Mouse (Mus musculus) gonadal fat pad, adult 2 months (tissue): Measurements from ENCODE around the gene Olfr698. TPM values are rescaled to one million over a fixed set of nuclear protein-coding genes. Genes with fewer than 3 reads are reported as not detected.
"Not testable (repeated sequence)": the region's sequence is repeated elsewhere in the genome, so short reads cannot be mapped to it uniquely, and the experiment has no call there.

ENCODE experiments used
- DNase-seq: peaks from one replicate; pipeline ENCODE4 v3.0.0-alpha.2; 2012; ENCODE audit warnings: low read depth
- polyA plus RNA-seq: library from polyadenylated mRNA; depleted of rRNA; stranded (reverse); fragments of >200 nt; gene quantifications from 2 replicates; pipeline ENCODE4 v1.2.3, GENCODE M21; 2012; rRNA removed

Olfr698 gene
- not detected in 2 replicates for polyA plus RNA-seq

GRCm38 (mm10) chr7:106755297-106755696, at the start of gene Olfr698:
Gene Olfr698, minus strand, starts transcription at chr7:106755397.
- no peak for DNase-seq

- DNase-seq, result no peak
Observed at GRCm38 (mm10) chr7:106793098-106793497, 37.9 kb upstream of the Olfr698 start, which contains the start of gene Olfr699. Gene Olfr699, minus strand, starts transcription at chr7:106793198.

GRCm38 (mm10) chr7:106788330-106788729, 33.1 kb upstream of the Olfr698 start:
- DNase-seq, result no peak

GRCm38 (mm10) chr7:106761008-106761407, 5.8 kb upstream of the Olfr698 start:
- DNase-seq, result not testable (repeated sequence)

GRCm38 (mm10) chr7:106758800-106759199, 3.6 kb upstream of the Olfr698 start:
- DNase-seq, result no peak

GRCm38 (mm10) chr7:106745811-106746210, 9.4 kb downstream of the Olfr698 start:
- no peak for DNase-seq

GRCm38 (mm10) chr7:106742343-106742742, 12.9 kb downstream of the Olfr698 start, which contains the start of gene Olfr697:
Gene Olfr697, minus strand, starts transcription at chr7:106742443.
- no peak for DNase-seq

GRCm38 (mm10) chr7:106737028-106737427, 18.2 kb downstream of the Olfr698 start:
- DNase-seq, result no peak

- no peak for DNase-seq
Observed at GRCm38 (mm10) chr7:106733717-106734116, 21.5 kb downstream of the Olfr698 start.

- not testable (repeated sequence) for DNase-seq
Observed at GRCm38 (mm10) chr7:106725654-106726053, 29.5 kb downstream of the Olfr698 start.

- DNase-seq, result no peak
Observed at GRCm38 (mm10) chr7:106716296-106716695, 38.9 kb downstream of the Olfr698 start, which contains the start of gene Olfr695. Gene Olfr695, minus strand, starts transcription at chr7:106716396.

GRCm38 (mm10) chr7:106711463-106711862, 43.7 kb downstream of the Olfr698 start:
- no peak for DNase-seq

- not testable (repeated sequence) for DNase-seq
Observed at GRCm38 (mm10) chr7:106707705-106708104, 47.5 kb downstream of the Olfr698 start.

Other genes with a start within 250 kb of the Olfr698 start
- gene Olfr693, start 74.8 kb downstream of the Olfr698 start, polyA plus RNA-seq, result not detected in 2 replicates
- gene Olfr694, start 63.6 kb downstream of the Olfr698 start, polyA plus RNA-seq, result not detected in 2 replicates
- not detected in 2 replicates for gene Olfr695, start 39.0 kb downstream of the Olfr698 start, polyA plus RNA-seq
- not detected in 2 replicates for gene Olfr697, start 13.0 kb downstream of the Olfr698 start, polyA plus RNA-seq
- gene Olfr699, start 37.8 kb upstream of the Olfr698 start, polyA plus RNA-seq, result not detected in 2 replicates
- not detected in 2 replicates for gene Olfr700, start 53.4 kb upstream of the Olfr698 start, polyA plus RNA-seq
- 0.14 TPM in 1 of 2 replicates, not detected in the other for gene Olfr701, start 58.7 kb upstream of the Olfr698 start, polyA plus RNA-seq
- not detected in 2 replicates for gene Olfr702, start 78.5 kb upstream of the Olfr698 start, polyA plus RNA-seq
- not detected in 2 replicates for gene Olfr703, start 88.0 kb upstream of the Olfr698 start, polyA plus RNA-seq
- not detected in 2 replicates for gene Olfr704, start 107.8 kb upstream of the Olfr698 start, polyA plus RNA-seq
- not detected in 2 replicates for gene Olfr705, start 121.5 kb upstream of the Olfr698 start, polyA plus RNA-seq
- gene Olfr706, start 132.8 kb upstream of the Olfr698 start, polyA plus RNA-seq, result not detected in 2 replicates
- gene Olfr707, start 145.8 kb upstream of the Olfr698 start, polyA plus RNA-seq, result not detected in 2 replicates
- not detected in 2 replicates for gene Olfr1532-ps1, start 152.6 kb upstream of the Olfr698 start, polyA plus RNA-seq
- not detected in 2 replicates for gene Olfr709-ps1, start 176.8 kb upstream of the Olfr698 start, polyA plus RNA-seq
- gene Olfr710, start 192.9 kb upstream of the Olfr698 start, polyA plus RNA-seq, result not detected in 2 replicates
- gene Olfr6, start 208.5 kb upstream of the Olfr698 start, polyA plus RNA-seq, result not detected in 2 replicates
- not detected in 2 replicates for gene Olfr711, start 220.1 kb upstream of the Olfr698 start, polyA plus RNA-seq